9 mouse cellular contexts compared by ENCODE assay signal in the genomic region with DNA sequence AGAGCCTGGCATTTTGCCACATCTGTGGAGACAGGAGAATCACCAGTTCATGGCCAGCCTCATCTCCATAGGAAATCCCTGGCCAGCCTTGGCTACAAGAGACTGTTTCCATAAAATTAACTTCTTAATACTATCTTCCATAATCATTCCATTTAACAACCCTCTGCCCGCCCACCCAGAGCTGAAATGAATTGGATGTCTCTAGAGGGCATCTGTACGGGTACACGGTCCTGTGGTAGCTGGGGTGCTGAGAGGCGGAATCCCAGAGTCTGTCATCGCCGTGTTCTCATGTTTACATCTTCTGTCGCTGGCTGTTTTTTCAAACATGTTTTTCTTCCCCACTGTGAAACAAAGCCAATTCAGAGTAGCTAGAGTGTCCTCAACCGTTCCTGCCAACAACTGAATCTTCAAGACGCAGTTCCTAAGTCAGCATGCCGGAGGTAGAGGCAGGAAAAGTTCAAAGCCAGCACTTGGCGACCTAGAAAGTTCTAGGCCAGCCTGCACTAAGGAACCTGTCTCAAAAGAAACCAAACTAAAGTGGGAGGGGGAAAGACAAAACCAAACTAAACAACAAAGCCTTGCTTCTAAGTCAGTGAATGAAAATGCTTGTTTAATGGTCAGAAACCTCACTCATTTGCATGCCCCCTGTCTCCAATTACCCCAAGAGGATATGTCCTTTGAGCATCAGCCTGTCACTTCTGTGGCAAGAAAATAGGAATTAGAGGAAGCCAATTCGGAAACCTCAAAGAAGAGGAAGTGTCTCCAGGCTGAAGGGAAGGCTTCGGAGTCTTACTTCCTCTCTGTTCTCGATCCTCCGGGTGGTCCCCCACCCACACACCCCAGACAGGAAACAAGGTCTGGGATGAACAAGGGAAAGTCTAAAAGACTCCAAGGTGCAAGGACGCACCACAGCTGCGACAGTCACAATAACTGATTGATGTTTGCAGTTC. TPM values are rescaled to one million over a fixed set of nuclear protein-coding genes. Genes with fewer than 3 reads are reported as not detected.
DNase-seq lines count a peak whose midpoint lies in the region; ATAC-seq and TF ChIP-seq lines count a peak whose summit lies in the region.
"Had no signal": no experiment of that assay in that cellular context is flagged by ENCODE, and none has a peak within 500 bp of the region (broad histone marks: within the 10 kb centered on the region; RNA-seq: fewer than 3 reads in every experiment).

No protein-coding gene starts in this region.

- no peak overlapping the region for H3K4me2 ChIP-seq in hindbrain, embryonic 16.5 days (ENCODE audit: low read length)
- H3K4me2 ChIP-seq in forebrain, embryonic 15.5 days (replicated peaks) = no peak overlapping the region

- WGBS in hindbrain, embryonic 16.5 days = 79% methylated on average over 17 of the region's 17 CpGs
- 81% methylated on average over 17 of the region's 17 CpGs for WGBS in forebrain, embryonic 15.5 days

- peak; percentile 30 for DNase-seq in kidney, adult 9 months
- DNase-seq in kidney, adult 8-10 months = no peak
- peak; percentile 88 for DNase-seq in MEL (ENCODE audit: low read depth, low spot score)
- no peak for DNase-seq in ovary, postnatal 36 days (ENCODE audit: low spot score)

- peak overlapping the region; percentile 86 for H3K27ac ChIP-seq in MEL (ENCODE audit: control insufficient read depth, low read depth, low read length)
- no peak overlapping the region for H3K27ac ChIP-seq in hindbrain, embryonic 16.5 days (ENCODE audit: low read depth, low read length)
- H3K27ac ChIP-seq in forebrain, embryonic 15.5 days (replicated peaks) = no peak overlapping the region
- H3K27ac ChIP-seq: liver, embryonic 14.5 days had no signal

- peaks cover 21 to 43% of the 10 kb centered on the region in 2 experiments for H3K4me1 ChIP-seq in MEL (ENCODE audit: control insufficient read depth in 1 of 2, insufficient read depth in 2 of 2, low read length in 2 of 2)
- H3K4me1 ChIP-seq in hindbrain, embryonic 16.5 days (ENCODE audit: control insufficient read depth, insufficient read depth, low read depth, low read length) = no peaks in the 10 kb centered on the region
- H3K4me1 ChIP-seq in forebrain, embryonic 15.5 days = no peaks in the 10 kb centered on the region

- H3K79me2 ChIP-seq in MEL (ENCODE audit: control insufficient read depth, insufficient read depth, low read length, poor library complexity) = no peaks in the 10 kb centered on the region

- peak; percentile 45 to 88 for TF ChIP-seq EP300 in MEL (IDR thresholded peaks at IDR 0.05; ENCODE audit: low read depth in 1 of 2, low read length in 2 of 2)

- TF ChIP-seq CTCF in MEL (IDR thresholded peaks at IDR 0.05 in 2 of 3, conservative IDR thresholded peaks at IDR 0.05 in 1 of 3; ENCODE audit: control insufficient read depth in 1 of 3, insufficient read depth in 1 of 3, low read depth in 2 of 3, low read length in 3 of 3, poor library complexity in 1 of 3, severe bottlenecking in 1 of 3) = no peak

- H3K9me3 ChIP-seq in MEL (replicated peaks; ENCODE audit: insufficient read depth, low read length) = no peaks in the 10 kb centered on the region
- H3K9me3 ChIP-seq in hindbrain, embryonic 16.5 days (ENCODE audit: control insufficient read depth, low read length) = no peaks in the 10 kb centered on the region
- H3K9me3 ChIP-seq in forebrain, embryonic 15.5 days = no peaks in the 10 kb centered on the region

- H3K36me3 ChIP-seq in MEL (ENCODE audit: control insufficient read depth in 1 of 2, insufficient read depth in 2 of 2, low read length in 2 of 2) = peaks cover 0 to 22% of the 10 kb centered on the region in 2 experiments; a peak in 2 of 4 replicates
- H3K36me3 ChIP-seq in hindbrain, embryonic 16.5 days (ENCODE audit: control insufficient read depth, insufficient read depth, low read length) = no peaks in the 10 kb centered on the region
- H3K36me3 ChIP-seq in forebrain, embryonic 15.5 days = no peaks in the 10 kb centered on the region

- H3K9ac ChIP-seq in MEL (ENCODE audit: control insufficient read depth, low read depth, low read length, poor library complexity, severe bottlenecking) = peak overlapping the region; percentile 56
- H3K9ac ChIP-seq in hindbrain, embryonic 16.5 days (ENCODE audit: low read depth, low read length) = no peak overlapping the region
- H3K9ac ChIP-seq in forebrain, embryonic 15.5 days (replicated peaks) = no peak overlapping the region
- H3K9ac ChIP-seq: liver, embryonic 14.5 days had no signal

- peak overlapping the region; percentile 44 to 59 for H3K4me3 ChIP-seq in MEL (ENCODE audit: control insufficient read depth in 1 of 2, insufficient read depth in 1 of 2, low read depth in 2 of 2, low read length in 2 of 2)
- H3K4me3 ChIP-seq in hindbrain, embryonic 16.5 days (ENCODE audit: low read length) = no peak overlapping the region
- H3K4me3 ChIP-seq in forebrain, embryonic 15.5 days = no peak overlapping the region

- H3K27me3 ChIP-seq in MEL (ENCODE audit: control insufficient read depth in 1 of 2, insufficient read depth in 2 of 2, low read length in 2 of 2) = no peaks in the 10 kb centered on the region
- no peaks in the 10 kb centered on the region for H3K27me3 ChIP-seq in hindbrain, embryonic 16.5 days (replicated peaks; ENCODE audit: control insufficient read depth, insufficient read depth, low read length)
- no peaks in the 10 kb centered on the region for H3K27me3 ChIP-seq in forebrain, embryonic 15.5 days

- peak; percentile 83 to 85 for ATAC-seq in hematopoietic stem cell, adult 5-6 weeks (replicated peaks in 1 of 2; ENCODE audit: insufficient read depth in 1 of 2, low FRiP score in 2 of 2, low TSS enrichment in 1 of 2, low read depth in 1 of 2, poor library complexity in 2 of 2, severe bottlenecking in 2 of 2)
- ATAC-seq in monocyte, adult 5-6 weeks (replicated peaks; ENCODE audit: insufficient number of reproducible peaks, low FRiP score, low TSS enrichment, poor library complexity, severe bottlenecking) = peak; percentile 91
- no peak for ATAC-seq in hindbrain, embryonic 16.5 days
- ATAC-seq in forebrain, embryonic 15.5 days (replicated peaks) = no peak

- no peak for TF ChIP-seq RAD21 in MEL (IDR thresholded peaks at IDR 0.05; ENCODE audit: low read depth, low read length)

- no peak for TF ChIP-seq POLR2A in MEL (IDR thresholded peaks at IDR 0.05; ENCODE audit: control insufficient read depth in 1 of 2, insufficient read depth in 1 of 2, low read depth in 1 of 2, low read length in 2 of 2, poor library complexity in 1 of 2)

TF ChIP-seq in MEL, 35 proteins besides CTCF, POLR2A, EP300 and RAD21:
- TF ChIP-seq NELFE (IDR thresholded peaks at IDR 0.05; ENCODE audit: low read depth, low read length) (0 out of 2 replicates have a peak, but pooled peaks have one; percentile 38), ZMIZ1 (IDR thresholded peaks at IDR 0.05; ENCODE audit: low read depth, low read length) (0 out of 2 replicates have a peak, but pooled peaks have one; percentile 29), MAZ (IDR thresholded peaks at IDR 0.05; ENCODE audit: low read depth, low read length) (peak; percentile 61; the same call in 1 of the 2 replicates), JUND (IDR thresholded peaks at IDR 0.05; ENCODE audit: low read depth, low read length) (no peak), ETS1 (IDR thresholded peaks at IDR 0.05; ENCODE audit: low read depth, low read length) (peak; percentile 61; the same call in 1 of the 2 replicates), HCFC1 (IDR thresholded peaks at IDR 0.05; ENCODE audit: low read depth, low read length) (0 out of 2 replicates have a peak, but pooled peaks have one; percentile 33), SIN3A (IDR thresholded peaks at IDR 0.05; ENCODE audit: low read length) (peak; percentile 60), MXI1 (IDR thresholded peaks at IDR 0.05; ENCODE audit: low read depth, low read length) (peak; percentile 45), MAX (IDR thresholded peaks at IDR 0.05; ENCODE audit: low read length) (peak; percentile 42), TCF12 (IDR thresholded peaks at IDR 0.05; ENCODE audit: low read depth, low read length) (0 out of 2 replicates have a peak, but pooled peaks have one; percentile 5), USF1 (IDR thresholded peaks at IDR 0.05; ENCODE audit: low read depth, low read length) (no peak), MYC (IDR thresholded peaks at IDR 0.05; ENCODE audit: low read depth, low read length) (0 out of 2 replicates have a peak, but pooled peaks have one; percentile 39), ELF1 (IDR thresholded peaks at IDR 0.05; ENCODE audit: low read depth, low read length) (no peak), RCOR1 (IDR thresholded peaks at IDR 0.05; ENCODE audit: low read depth, low read length) (peak; percentile 76; the same call in 1 of the 2 replicates)

RNA-seq across cellular contexts. Expression of a gene that starts 5.4 kb away (rescaled TPM):
- 255 and 284 TPM in 2 replicates for total RNA-seq in MEL (2012; rRNA removed)
- polyA plus RNA-seq in MEL (2012; ENCODE audit: insufficient read depth in 1 of 2, insufficient read length in 2 of 2, low read depth in 1 of 2, low replicate concordance in 2 of 2, missing spikeins in 1 of 2) = 100 to 1,000 TPM in 1 of 2 experiments, not detected in 1; 309 TPM
- total RNA-seq in hematopoietic stem cell, adult 5-6 weeks (2017) = 263 and 280 TPM in 2 replicates
- 235 to 325 TPM (median 287 TPM) in 3 replicates for total RNA-seq in monocyte, adult 5-6 weeks (2017)
- 383 and 402 TPM in 2 replicates for polyA plus RNA-seq in hindbrain, embryonic 16.5 days (2015; fragmentation: Nextera tagmentation; extraction: Ambion mirVana)
- 445 and 446 TPM in 2 replicates for polyA plus RNA-seq in forebrain, embryonic 15.5 days (2015; fragmentation: Nextera tagmentation; extraction: Ambion mirVana)

Comparison
In these comparisons a context has a peak if more than half of its experiments do, and no peak if none do; other contexts are left out.
1. DNase-seq: peak in kidney, adult 9 months (single experiment) and MEL (single experiment); none in kidney, adult 8-10 months (0 of 2) and ovary, postnatal 36 days (single experiment).
2. H3K4me3 ChIP-seq: peak in MEL (2 of 2); none in hindbrain, embryonic 16.5 days (single experiment) and forebrain, embryonic 15.5 days (single experiment).
3. ATAC-seq: peak in hematopoietic stem cell, adult 5-6 weeks (2 of 2) and monocyte, adult 5-6 weeks (single experiment); none in hindbrain, embryonic 16.5 days (single experiment) and forebrain, embryonic 15.5 days (single experiment).